Mouse (Mus musculus) neural tube, embryonic 14.5 days (tissue): ENCODE measurements around the gene Oprm1. TPM values are rescaled to one million over a fixed set of nuclear protein-coding genes. Genes with fewer than 3 reads are reported as not detected.

Experiments used
- ATAC-seq: fragments of 200-750 bp; cut with Nextera tagmentation; 2 replicates; pipeline ENCODE4 v1.8.0; 2017; ENCODE audit warnings: low read depth, mild to moderate bottlenecking, moderate TSS enrichment, moderate library complexity
- H3K27ac ChIP-seq: fragments of 300-500 bp; sonication (generic); 2 replicates; pipeline ENCODE4 v1.5.1; 2014; ENCODE audit warnings: low read depth, mild to moderate bottlenecking, control low read depth, low read length, moderate library complexity, mixed read lengths
- H3K27me3 ChIP-seq: fragments of 300-500 bp; sonication (generic); 2 replicates; pipeline ENCODE4 v1.6.1; 2014; ENCODE audit warnings: low read length; ENCODE audit not compliant: control insufficient read depth, insufficient read depth
- H3K36me3 ChIP-seq: fragments of 300-500 bp; sonication (generic); 2 replicates; pipeline ENCODE4 v1.6.1; 2014; ENCODE audit warnings: low read length, mixed read lengths; ENCODE audit not compliant: control insufficient read depth, insufficient read depth
- H3K4me1 ChIP-seq: fragments of 300-500 bp; sonication (generic); 2 replicates; pipeline ENCODE4 v1.6.1; 2014; ENCODE audit warnings: low read length; ENCODE audit not compliant: control insufficient read depth, insufficient read depth
- H3K4me2 ChIP-seq: fragments of 300-500 bp; sonication (generic); 2 replicates; pipeline ENCODE4 v1.6.1; 2014; ENCODE audit warnings: mild to moderate bottlenecking, low read depth, low read length, control low read depth
- H3K4me3 ChIP-seq: fragments of 300-500 bp; sonication (generic); 2 replicates; pipeline ENCODE4 v1.5.1; 2014; ENCODE audit warnings: low read depth, low read length, control low read depth, mixed read lengths
- H3K9ac ChIP-seq: fragments of 300-500 bp; sonication (generic); replicated peaks from 2 replicates; pipeline ENCODE4 v1.6.1; 2014; ENCODE audit warnings: low read depth, mild to moderate bottlenecking, control low read depth, low read length, mixed read lengths
- H3K9me3 ChIP-seq: fragments of 300-500 bp; sonication (generic); 2 replicates; pipeline ENCODE4 v1.6.1; 2016; ENCODE audit warnings: low read length; ENCODE audit not compliant: control insufficient read depth
- WGBS: fragments of 180-500 bp; shearing (Covaris S2); extraction: QIAGEN DNeasy Blood & Tissue Kit; methylation state at CpG from one replicate; pipeline ENCODE4 v1.1.7; 2014; 5-methylcytosine and 5-hydroxymethylcytosine counted together
- polyA plus RNA-seq: library from polyadenylated mRNA; unstranded; fragments of >200 nt; fragmentation: Nextera tagmentation; extraction: Ambion mirVana; gene quantifications from 2 replicates; pipeline ENCODE4 v1.2.1, GENCODE M21; 2014

The Oprm1 gene
- polyA plus RNA-seq, 1 experiment from 2014 or later, result 5.1 TPM

- 28% methylated on average over 5 of the region's 5 CpGs for WGBS
- Histone ChIP-seq H3K9me3 (no peaks in the 10 kb centered on the region), H3K4me3 (no peak overlapping the region), H3K4me2 (no peak overlapping the region), H3K27ac (no peak overlapping the region), H3K4me1 (no peaks in the 10 kb centered on the region), H3K9ac (no peak overlapping the region), H3K36me3 (no peaks in the 10 kb centered on the region), H3K27me3 (no peaks in the 10 kb centered on the region)
- ATAC-seq, result no peak
Measured at GRCm38 (mm10) chr10:7060326-7060725, 302.0 kb downstream of the Oprm1 start.

- Histone ChIP-seq H3K36me3 (no peaks in the 10 kb centered on the region), H3K9ac (no peak overlapping the region), H3K4me3 (no peak overlapping the region), H3K9me3 (no peaks in the 10 kb centered on the region), H3K27me3 (no peaks in the 10 kb centered on the region), H3K27ac (no peak overlapping the region), H3K4me2 (no peak overlapping the region), H3K4me1 (no peaks in the 10 kb centered on the region)
- ATAC-seq, result no peak
- WGBS, result 88% methylated on average over 7 of the region's 7 CpGs
Measured at GRCm38 (mm10) chr10:7062993-7063392, 304.7 kb downstream of the Oprm1 start.

- Histone ChIP-seq H3K4me3 (no peak overlapping the region), H3K27ac (no peak overlapping the region), H3K4me2 (no peak overlapping the region), H3K9me3 (no peaks in the 10 kb centered on the region), H3K4me1 (no peaks in the 10 kb centered on the region), H3K27me3 (no peaks in the 10 kb centered on the region), H3K9ac (no peak overlapping the region), H3K36me3 (no peaks in the 10 kb centered on the region)
- ATAC-seq, result no peak
- WGBS, result 82% methylated on average over 9 of the region's 9 CpGs
Measured at GRCm38 (mm10) chr10:7063752-7064457, 305.6 kb downstream of the Oprm1 start.

GRCm38 (mm10) chr10:7068608-7069007 is 310.3 kb downstream of the Oprm1 start:
- Histone ChIP-seq H3K27me3 (no peaks in the 10 kb centered on the region), H3K36me3 (no peaks in the 10 kb centered on the region), H3K4me2 (no peak overlapping the region), H3K4me3 (no peak overlapping the region), H3K9ac (no peak overlapping the region), H3K9me3 (no peaks in the 10 kb centered on the region), H3K4me1 (no peaks in the 10 kb centered on the region), H3K27ac (no peak overlapping the region)
- WGBS, result 66% methylated on average over 12 of the region's 12 CpGs
- ATAC-seq, result no peak

GRCm38 (mm10) chr10:7069090-7069489 is 310.8 kb downstream of the Oprm1 start:
- H3K27ac ChIP-seq, result no peak overlapping the region
- H3K9me3 ChIP-seq, result no peaks in the 10 kb centered on the region
- H3K27me3 ChIP-seq, result no peaks in the 10 kb centered on the region
- H3K9ac ChIP-seq, result no peak overlapping the region
- no peak overlapping the region for H3K4me3 ChIP-seq
- no peak for ATAC-seq
- 88% methylated on average over 2 of the region's 2 CpGs for WGBS
- H3K36me3 ChIP-seq, result no peaks in the 10 kb centered on the region
- no peak overlapping the region for H3K4me2 ChIP-seq
- no peaks in the 10 kb centered on the region for H3K4me1 ChIP-seq

- H3K4me2 ChIP-seq, result no peak overlapping the region
- WGBS, result 58% methylated on average over 8 of the region's 8 CpGs
Measured at GRCm38 (mm10) chr10:7070100-7070835, 312.0 kb downstream of the Oprm1 start.

GRCm38 (mm10) chr10:7070924-7071323 is 312.6 kb downstream of the Oprm1 start:
- WGBS, result 79% methylated on average over 5 of the region's 5 CpGs
- Histone ChIP-seq H3K27me3 (no peaks in the 10 kb centered on the region), H3K4me2 (no peak overlapping the region), H3K4me3 (no peak overlapping the region), H3K9me3 (no peaks in the 10 kb centered on the region), H3K27ac (no peak overlapping the region), H3K9ac (no peak overlapping the region), H3K36me3 (no peaks in the 10 kb centered on the region), H3K4me1 (no peaks in the 10 kb centered on the region)
- ATAC-seq, result peak; percentile 69; the same call in 1 of the 2 replicates

More at GRCm38 (mm10) chr10:7070100-7070835, 312.0 kb downstream of the Oprm1 start:
- ATAC-seq, result peak; percentile 78; the same call in 1 of the 2 replicates
- Histone ChIP-seq H3K36me3 (no peaks in the 10 kb centered on the region), H3K9me3 (no peaks in the 10 kb centered on the region), H3K27me3 (no peaks in the 10 kb centered on the region), H3K4me1 (no peaks in the 10 kb centered on the region), H3K9ac (no peak overlapping the region), H3K4me3 (no peak overlapping the region), H3K27ac (no peak overlapping the region)

GRCm38 (mm10) chr10:7074231-7074630 is 315.9 kb downstream of the Oprm1 start:
- Histone ChIP-seq H3K36me3 (no peaks in the 10 kb centered on the region), H3K9ac (no peak overlapping the region), H3K27ac (no peak overlapping the region), H3K27me3 (no peaks in the 10 kb centered on the region), H3K4me3 (no peak overlapping the region), H3K4me2 (no peak overlapping the region), H3K4me1 (no peaks in the 10 kb centered on the region), H3K9me3 (no peaks in the 10 kb centered on the region)
- WGBS, result 85% methylated on average over 2 of the region's 2 CpGs
- no peak for ATAC-seq

GRCm38 (mm10) chr10:7075661-7076060 is 317.4 kb downstream of the Oprm1 start:
- Histone ChIP-seq H3K9me3 (no peaks in the 10 kb centered on the region), H3K9ac (no peak overlapping the region), H3K4me1 (no peaks in the 10 kb centered on the region), H3K4me2 (no peak overlapping the region), H3K36me3 (no peaks in the 10 kb centered on the region), H3K4me3 (no peak overlapping the region), H3K27me3 (no peaks in the 10 kb centered on the region), H3K27ac (no peak overlapping the region)
- WGBS, result 93% methylated on average over 2 of the region's 2 CpGs
- ATAC-seq, result no peak
